Mouse (Mus musculus) CH12.LX (cell line): ENCODE measurements around the gene Fam71e1. TPM values are rescaled to one million over a fixed set of nuclear protein-coding genes. Genes with fewer than 3 reads are reported as not detected.

Source experiments
- DNase-seq: peaks from one replicate; pipeline ENCODE4 v3.0.0-alpha.2; 2013; ENCODE audit errors: extremely low read depth
- H3K27ac ChIP-seq: 2 replicates; pipeline ENCODE4 v1.5.1; 2012; ENCODE audit warnings: low read depth, mild to moderate bottlenecking, control low read depth, moderate library complexity; ENCODE audit not compliant: insufficient read depth
- H3K27me3 ChIP-seq: replicated peaks from 2 replicates; pipeline ENCODE3; 2012; ENCODE audit warnings: inconsistent platforms
- H3K36me3 ChIP-seq, 2 experiments: replicated peaks in 1 of 2; 2 replicates each; pipeline versions ENCODE3 to v1.6.1; 2012; ENCODE audit warnings: inconsistent platforms in 1 of 2, low read length in 1 of 2, mild to moderate bottlenecking in 1 of 2, mixed read lengths in 1 of 2, moderate library complexity in 1 of 2; ENCODE audit not compliant: control insufficient read depth in 1 of 2, insufficient read depth in 1 of 2
- H3K4me1 ChIP-seq, 2 experiments: 2 replicates each; pipeline ENCODE4 v1.6.1; 2012; ENCODE audit warnings: inconsistent platforms in 1 of 2, moderate library complexity in 1 of 2; ENCODE audit not compliant: insufficient read depth in 2 of 2, control insufficient read depth in 1 of 2
- H3K4me2 ChIP-seq: 2 replicates; pipeline ENCODE4 v1.6.1; 2012; ENCODE audit warnings: low read depth, mild to moderate bottlenecking, control low read depth; ENCODE audit not compliant: poor library complexity, insufficient read depth, severe bottlenecking
- H3K4me3 ChIP-seq, 3 experiments: fragments of 150-350 bp in 1 of 3; sonication (generic) in 1 of 3; replicated peaks in 1 of 3; 2 replicates each; pipeline versions ENCODE3 to v1.5.1; 2011 to 2012; ENCODE audit warnings: low read depth in 2 of 3, low read length in 2 of 3, mild to moderate bottlenecking in 2 of 3, moderate library complexity in 2 of 3, control low read depth in 1 of 3, improper control_type of control experiment in 1 of 3, inconsistent platforms in 1 of 3, mixed read lengths in 1 of 3; ENCODE audit not compliant: poor library complexity in 1 of 3
- H3K79me2 ChIP-seq: replicated peaks from 2 replicates; pipeline ENCODE4 v1.6.1; 2012; ENCODE audit warnings: mild to moderate bottlenecking, moderate library complexity; ENCODE audit not compliant: control insufficient read depth, poor library complexity, insufficient read depth, severe bottlenecking; ENCODE audit errors: extremely low read depth
- H3K9ac ChIP-seq: 2 replicates; pipeline ENCODE4 v1.6.1; 2012; ENCODE audit warnings: low read depth, mild to moderate bottlenecking, control low read depth, moderate library complexity; ENCODE audit not compliant: insufficient read depth
- H3K9me3 ChIP-seq: replicated peaks from 2 replicates; pipeline ENCODE3; 2012; ENCODE audit warnings: low read length, inconsistent platforms, mixed read lengths
- BHLHE40 ChIP-seq: IDR thresholded peaks from 2 replicates; pipeline ENCODE4 v1.6.1; 2011; ENCODE audit warnings: mild to moderate bottlenecking, low read depth, low read length, improper control_type of control experiment
- CTCF ChIP-seq, 2 experiments: IDR thresholded peaks in 1 of 2; conservative IDR thresholded peaks in 1 of 2; 2 replicates each; pipeline ENCODE4 v1.5.1; 2011 to 2012; ENCODE audit warnings: low read depth in 2 of 2, low read length in 2 of 2, improper control_type of control experiment in 1 of 2, inconsistent platforms in 1 of 2, mild to moderate bottlenecking in 1 of 2, moderate library complexity in 1 of 2
- ELF1 ChIP-seq: IDR thresholded peaks from 2 replicates; pipeline ENCODE4 v1.6.1; 2014; ENCODE audit warnings: low read depth, mild to moderate bottlenecking, inconsistent platforms, low read length, improper control_type of control experiment
- EP300 ChIP-seq: IDR thresholded peaks from 2 replicates; pipeline ENCODE4 v1.6.1; 2011; ENCODE audit warnings: low read length, improper control_type of control experiment
- ETS1 ChIP-seq: conservative IDR thresholded peaks from 2 replicates; pipeline ENCODE4 v1.6.1; 2012; ENCODE audit warnings: low read depth, mild to moderate bottlenecking, inconsistent platforms, low read length, improper control_type of control experiment, moderate library complexity
- JUND ChIP-seq: conservative IDR thresholded peaks from 2 replicates; pipeline ENCODE4 v1.6.1; 2011; ENCODE audit warnings: low read depth, low read length, improper control_type of control experiment
- MAFK ChIP-seq: IDR thresholded peaks from 2 replicates; pipeline ENCODE4 v1.6.1; 2011; ENCODE audit warnings: low read length, improper control_type of control experiment; ENCODE audit not compliant: insufficient replicate concordance
- MAX ChIP-seq: IDR thresholded peaks from 2 replicates; pipeline ENCODE4 v1.6.1; 2011; ENCODE audit warnings: low read length, improper control_type of control experiment
- MAZ ChIP-seq: IDR thresholded peaks from 2 replicates; pipeline ENCODE4 v1.6.1; 2012; ENCODE audit warnings: low read depth, mild to moderate bottlenecking, inconsistent platforms, low read length, improper control_type of control experiment, moderate library complexity
- MXI1 ChIP-seq: IDR thresholded peaks from 2 replicates; pipeline ENCODE4 v1.6.1; 2011; ENCODE audit warnings: mild to moderate bottlenecking, low read depth, low read length, improper control_type of control experiment
- PAX5 ChIP-seq: IDR thresholded peaks from 2 replicates; pipeline ENCODE4 v1.6.1; 2012; ENCODE audit warnings: low read length, inconsistent platforms, mixed read lengths
- POLR2AphosphoS2 ChIP-seq: IDR thresholded peaks from 2 replicates; pipeline ENCODE4 v1.6.1; 2011; ENCODE audit warnings: low read depth, low read length, improper control_type of control experiment
- RCOR1 ChIP-seq: conservative IDR thresholded peaks from 2 replicates; pipeline ENCODE4 v1.6.1; 2012; ENCODE audit warnings: low read depth, mild to moderate bottlenecking, inconsistent platforms, low read length, improper control_type of control experiment
- SMC3 ChIP-seq: IDR thresholded peaks from 2 replicates; pipeline ENCODE4 v1.6.1; 2011; ENCODE audit warnings: low read depth, low read length, improper control_type of control experiment
- TBP ChIP-seq: conservative IDR thresholded peaks from 2 replicates; pipeline ENCODE4 v1.6.1; 2011; ENCODE audit warnings: low read depth, low read length, improper control_type of control experiment
- UBTF ChIP-seq: IDR thresholded peaks from 2 replicates; pipeline ENCODE4 v1.6.1; 2012; ENCODE audit warnings: low read depth, mild to moderate bottlenecking, inconsistent platforms, low read length, improper control_type of control experiment, moderate library complexity
- USF2 ChIP-seq: conservative IDR thresholded peaks from 2 replicates; pipeline ENCODE4 v1.6.1; 2011; ENCODE audit warnings: low read depth, low read length, improper control_type of control experiment
- ZC3H11A ChIP-seq: IDR thresholded peaks from 2 replicates; pipeline ENCODE4 v1.6.1; 2012; ENCODE audit warnings: low read depth, mild to moderate bottlenecking, inconsistent platforms, low read length, improper control_type of control experiment
- ZKSCAN1 ChIP-seq: IDR thresholded peaks from 2 replicates; pipeline ENCODE4 v1.6.1; 2012; ENCODE audit warnings: low read depth, inconsistent platforms, low read length, improper control_type of control experiment, borderline replicate concordance
- ZNF384 ChIP-seq: IDR thresholded peaks from 2 replicates; pipeline ENCODE4 v1.6.1; 2012; ENCODE audit warnings: low read depth, low read length, improper control_type of control experiment, inconsistent platforms
- dilution Hi-C: fragments of 300-500 bp; cut with MboI; formaldehyde crosslinking; loops from 2 replicates; pipeline ENCODE4 v1.14.3; 2020; ENCODE audit warnings: low sequenced_read_pairs; ENCODE audit not compliant: extremely low pct_unique_long_range_greater_than_20kb, extremely low pct_ligation_motif_present
- in situ Hi-C: fragments of 300-500 bp; cut with MboI; formaldehyde crosslinking; loops from 3 replicates; pipeline ENCODE4 v1.14.3; 2019; ENCODE audit warnings: low sequenced_read_pairs, low pct_ligation_motif_present, low pct_unique_long_range_greater_than_20kb, mixed read lengths
- polyA plus RNA-seq: library from polyadenylated mRNA; unstranded; fragments of >175 nt; gene quantifications from 2 replicates; pipeline ENCODE4 v1.2.1, GENCODE M21; 2012; ENCODE audit warnings: low read depth; ENCODE audit not compliant: insufficient read length
- total RNA-seq, 2 experiments: library from RNA; depleted of rRNA; stranded (reverse); fragments of 300-350 nt in 1 of 2; fragments of >200 nt in 1 of 2; gene quantifications; 2 replicates each; pipeline ENCODE4 v1.2.3; 2012 to 2014

Fam71e1 gene
- total and polyA plus RNA-seq, 3 experiments: 0.39 to 1.2 TPM; not detected in 1

GRCm38 (mm10) chr7:44486927-44487575 lies 9.3 kb upstream of the Fam71e1 start:
- H3K4me3 ChIP-seq: no peak overlapping the region
- no peaks in the 10 kb centered on the region for H3K79me2 ChIP-seq
- H3K27ac ChIP-seq: no peak overlapping the region
- peaks cover 8% of the 10 kb centered on the region for H3K27me3 ChIP-seq
- TF ChIP-seq ETS1 (no peak), TBP (no peak), USF2 (no peak), EP300 (no peak), PAX5 (no peak), ZKSCAN1 (no peak), ELF1 (no peak), UBTF (no peak), JUND (no peak), ZNF384 (no peak)
- H3K4me2 ChIP-seq: no peak overlapping the region
- H3K36me3 ChIP-seq: peaks cover 22 to 60% of the 10 kb centered on the region in 2 experiments
- DNase-seq: no peak
- H3K9ac ChIP-seq: no peak overlapping the region
- in situ Hi-C loops (loop anchor here (10.0 kb wide), 1 partner anchor 102 kb away; the partner anchor contains the start of genes 1700008O03Rik and Syt3), dilution Hi-C loops (no loop called here)
- H3K4me1 ChIP-seq: no peaks in the 10 kb centered on the region
- no peaks in the 10 kb centered on the region for H3K9me3 ChIP-seq

GRCm38 (mm10) chr7:44487936-44488335 lies 8.4 kb upstream of the Fam71e1 start:
- TF ChIP-seq MAZ (no peak), POLR2AphosphoS2 (no peak), ZC3H11A (no peak), BHLHE40 (no peak), MAX (no peak), RCOR1 (no peak), MAFK (no peak), SMC3 (no peak), UBTF (no peak), TBP (no peak), ELF1 (no peak), PAX5 (no peak), CTCF (conservative IDR thresholded peaks at IDR 0.05 in 1 of 2, IDR thresholded peaks at IDR 0.05 in 1 of 2; ENCODE audit: low read depth in 2 of 2, low read length in 2 of 2) (no peak), MXI1 (no peak), JUND (no peak)
- H3K27me3 ChIP-seq: no peaks in the 10 kb centered on the region
- dilution Hi-C loops: no loop called here
- H3K4me2 ChIP-seq: no peak overlapping the region
- H3K79me2 ChIP-seq: no peaks in the 10 kb centered on the region
- H3K4me1 ChIP-seq: no peaks in the 10 kb centered on the region
- in situ Hi-C loops: loop anchor here (10.0 kb wide), 1 partner anchor 103 kb away; the partner anchor contains the start of genes 1700008O03Rik and Syt3
- H3K36me3 ChIP-seq: peaks cover 29 to 69% of the 10 kb centered on the region in 2 experiments
- no peak overlapping the region for H3K9ac ChIP-seq
- no peak overlapping the region for H3K4me3 ChIP-seq
- no peak for DNase-seq
- H3K9me3 ChIP-seq: no peaks in the 10 kb centered on the region
- no peak overlapping the region for H3K27ac ChIP-seq
